Mouse (Mus musculus) stomach, embryonic 15.5 days (tissue): Measurements from ENCODE around the gene Cd276. TPM values are rescaled to one million over a fixed set of nuclear protein-coding genes. Genes with fewer than 3 reads are reported as not detected.
A peak's percentile ranks its signal among the peaks of the same experiment; 100 is the strongest.
"Not testable (repeated sequence)": the region's sequence is repeated elsewhere in the genome, so short reads cannot be mapped to it uniquely, and the experiment has no call there.

ENCODE experiments used
- ATAC-seq: fragments of 200-750 bp; cut with Nextera tagmentation; 2 replicates; pipeline ENCODE4 v1.8.0; 2017; ENCODE audit warnings: low read depth, moderate number of reproducible peaks, moderate TSS enrichment; ENCODE audit not compliant: insufficient read depth, low FRiP score
- H3K27ac ChIP-seq: fragments of 300-500 bp; sonication (generic); 2 replicates; pipeline ENCODE4 v1.5.1; 2015; ENCODE audit warnings: mild to moderate bottlenecking, inconsistent platforms
- H3K27me3 ChIP-seq: fragments of 300-500 bp; sonication (generic); replicated peaks from 2 replicates; pipeline ENCODE4 v1.6.1; 2015; ENCODE audit warnings: inconsistent platforms
- H3K36me3 ChIP-seq: fragments of 300-500 bp; sonication (generic); 2 replicates; pipeline ENCODE4 v1.6.1; 2015; ENCODE audit warnings: inconsistent platforms
- H3K4me1 ChIP-seq: fragments of 300-500 bp; sonication (generic); 2 replicates; pipeline ENCODE4 v1.6.1; 2015; ENCODE audit warnings: inconsistent platforms
- H3K4me2 ChIP-seq: fragments of 300-500 bp; sonication (generic); 2 replicates; pipeline ENCODE4 v1.6.1; 2015; ENCODE audit warnings: mild to moderate bottlenecking, inconsistent platforms
- H3K4me3 ChIP-seq: fragments of 300-500 bp; sonication (generic); replicated peaks from 2 replicates; pipeline ENCODE4 v1.5.1; 2015; ENCODE audit warnings: inconsistent platforms
- H3K9ac ChIP-seq: fragments of 300-500 bp; sonication (generic); 2 replicates; pipeline ENCODE4 v1.6.1; 2015; ENCODE audit warnings: inconsistent platforms
- H3K9me3 ChIP-seq: fragments of 300-500 bp; sonication (generic); 2 replicates; pipeline ENCODE4 v1.6.1; 2016; ENCODE audit warnings: inconsistent platforms
- WGBS: fragments of 180-500 bp; shearing (Covaris S2); methylation state at CpG from one replicate; pipeline ENCODE4 v1.1.7; 2015; 5-methylcytosine and 5-hydroxymethylcytosine counted together
- polyA plus RNA-seq: library from polyadenylated mRNA; unstranded; fragments of >200 nt; fragmentation: Nextera tagmentation; extraction: Ambion mirVana; gene quantifications from 2 replicates; pipeline ENCODE4 v1.2.1, GENCODE M21; 2015

Cd276 gene
- polyA plus RNA-seq, 1 experiment from 2014 or later = 28.7 TPM

DNA sequence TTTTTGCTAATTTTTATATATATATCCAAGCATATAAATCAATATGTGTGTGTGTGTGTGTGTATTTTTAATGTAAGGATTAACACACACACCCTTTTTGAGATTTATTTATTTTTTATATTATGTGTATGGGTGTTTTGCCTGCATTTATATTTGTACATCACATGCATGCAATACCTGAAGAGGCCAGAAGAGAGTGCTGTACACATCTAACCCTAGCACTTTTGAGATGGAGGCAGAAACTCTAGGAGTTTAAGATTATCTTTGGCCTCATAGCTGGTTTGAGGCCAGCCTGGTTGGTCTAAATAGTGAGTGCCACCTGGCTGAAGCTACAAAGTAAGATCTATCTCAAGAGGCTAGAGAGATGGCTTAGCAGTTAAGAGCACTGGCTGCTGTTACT lies 12.4 kb upstream of the Cd276 start:
- ATAC-seq = no peak
- no peaks in the 10 kb centered on the region for H3K27me3 ChIP-seq

DNA sequence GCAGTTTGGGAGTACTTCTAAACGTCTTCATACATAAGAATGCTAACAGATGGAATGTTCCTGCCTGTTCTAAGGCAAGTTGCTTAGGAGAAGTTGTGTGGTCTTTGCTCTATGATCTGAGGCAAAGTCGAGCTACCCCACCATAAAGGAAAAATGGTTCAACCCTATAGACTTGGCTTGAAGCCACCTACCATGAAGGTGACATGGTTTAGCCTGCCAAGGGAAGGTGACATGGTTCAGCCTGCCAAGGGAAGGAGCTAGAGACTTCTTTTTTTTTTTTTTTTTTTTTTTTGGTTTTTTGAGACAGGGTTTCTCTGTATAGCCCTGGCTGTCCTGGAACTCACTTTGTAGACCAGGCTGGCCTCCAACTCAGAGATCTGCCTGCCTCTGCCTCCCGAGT lies 10.7 kb upstream of the Cd276 start:
- H3K27ac ChIP-seq, H3K4me2 ChIP-seq, H3K9me3 ChIP-seq, H3K27me3 ChIP-seq, H3K4me3 ChIP-seq, H3K36me3 ChIP-seq, H3K9ac ChIP-seq, ATAC-seq, H3K4me1 ChIP-seq: not testable (repeated sequence)
- 75% methylated on average over 3 of the region's 3 CpGs for WGBS

More for the DNA sequence above, 12.4 kb upstream of the Cd276 start:
- Histone ChIP-seq H3K9me3 (no peaks in the 10 kb centered on the region), H3K27ac (no peak overlapping the region), H3K36me3 (no peaks in the 10 kb centered on the region), H3K4me2 (no peak overlapping the region), H3K9ac (no peak overlapping the region), H3K4me1 (no peaks in the 10 kb centered on the region), H3K4me3 (no peak overlapping the region)

DNA sequence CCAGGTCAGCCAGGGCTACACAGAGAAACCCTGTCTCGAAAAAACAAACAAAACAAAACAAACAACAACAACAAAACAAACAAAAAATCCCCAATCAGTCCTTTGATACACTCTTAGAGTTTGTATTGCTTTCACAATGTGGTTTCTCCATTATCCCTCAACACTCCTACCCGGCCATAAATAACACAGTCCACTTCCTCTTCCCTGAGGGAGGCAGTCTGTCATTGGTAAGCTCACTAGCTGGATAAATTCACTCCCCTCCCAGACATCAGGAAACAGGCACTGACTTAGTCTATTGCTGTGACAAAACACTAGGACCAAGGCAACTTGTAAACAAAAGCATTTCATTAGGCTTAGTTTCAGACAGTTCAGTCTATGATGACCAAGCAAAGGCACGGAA lies 5.0 kb upstream of the Cd276 start:
- no peak for ATAC-seq
- 57% methylated on average over 3 of the region's 3 CpGs for WGBS
- H3K9ac ChIP-seq = no peak overlapping the region
- peaks cover 22% of the 10 kb centered on the region for H3K4me1 ChIP-seq
- H3K4me2 ChIP-seq = no peak overlapping the region
- H3K36me3 ChIP-seq = no peaks in the 10 kb centered on the region
- no peaks in the 10 kb centered on the region for H3K9me3 ChIP-seq
- H3K27ac ChIP-seq = no peak overlapping the region
- no peak overlapping the region for H3K4me3 ChIP-seq
- H3K27me3 ChIP-seq = no peaks in the 10 kb centered on the region

DNA sequence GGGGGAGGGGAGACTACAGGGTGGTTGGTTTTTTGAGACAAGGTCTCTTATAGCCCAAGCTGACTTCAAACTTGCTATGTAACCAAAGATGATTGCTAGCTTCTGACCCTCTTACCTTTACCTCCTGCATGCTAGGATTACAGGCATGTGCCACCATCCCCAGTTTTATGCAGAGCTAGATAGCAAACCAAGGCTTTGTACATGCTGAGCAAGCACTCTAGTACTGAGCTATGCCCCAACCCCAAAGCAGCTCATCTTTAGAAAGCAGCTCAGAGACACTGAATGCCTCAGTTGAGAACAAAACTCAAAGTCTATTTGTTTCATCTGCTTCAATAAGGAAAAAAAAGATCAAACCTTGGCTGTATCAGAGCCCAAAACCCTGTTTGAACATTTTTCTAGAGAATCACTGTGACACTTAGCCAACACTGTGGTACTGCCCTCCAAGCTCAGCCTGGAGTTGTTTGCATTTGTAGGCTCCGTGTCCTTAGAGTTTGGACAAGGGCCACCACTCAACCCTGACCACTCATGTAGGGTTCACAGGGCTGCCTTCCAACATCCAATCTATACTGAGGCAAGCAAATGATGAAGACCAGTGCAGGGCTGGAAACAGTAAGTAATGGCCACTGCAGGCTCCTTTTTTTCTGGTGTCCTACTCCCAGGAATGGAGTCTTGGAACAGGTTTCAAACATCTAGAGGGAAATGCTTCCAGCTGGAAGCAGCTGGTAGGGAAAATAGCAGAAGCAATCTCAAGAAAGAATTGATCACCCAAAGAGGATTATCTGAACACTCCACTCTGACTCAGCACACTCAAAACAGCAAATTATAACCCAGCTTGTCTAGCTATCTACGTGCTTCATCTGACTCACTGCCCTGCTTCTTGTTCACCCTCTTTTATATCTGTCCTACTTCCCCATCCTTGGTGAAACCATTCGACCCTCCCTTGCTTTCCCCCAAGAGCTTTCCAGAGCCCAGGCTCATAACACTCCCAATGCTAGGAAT lies 2.5 kb upstream of the Cd276 start:
- Histone ChIP-seq H3K36me3 (no peaks in the 10 kb centered on the region), H3K4me1 (peaks cover 33% of the 10 kb centered on the region), H3K9ac (no peak overlapping the region), H3K27me3 (no peaks in the 10 kb centered on the region), H3K27ac (peak overlapping the region; percentile 21; the same call in 1 of the 2 replicates), H3K4me3 (no peak overlapping the region), H3K4me2 (no peak overlapping the region), H3K9me3 (no peaks in the 10 kb centered on the region)
- WGBS = 40% methylated on average over 3 of the region's 3 CpGs
- ATAC-seq = no peak; the same call in 1 of the 2 replicates

DNA sequence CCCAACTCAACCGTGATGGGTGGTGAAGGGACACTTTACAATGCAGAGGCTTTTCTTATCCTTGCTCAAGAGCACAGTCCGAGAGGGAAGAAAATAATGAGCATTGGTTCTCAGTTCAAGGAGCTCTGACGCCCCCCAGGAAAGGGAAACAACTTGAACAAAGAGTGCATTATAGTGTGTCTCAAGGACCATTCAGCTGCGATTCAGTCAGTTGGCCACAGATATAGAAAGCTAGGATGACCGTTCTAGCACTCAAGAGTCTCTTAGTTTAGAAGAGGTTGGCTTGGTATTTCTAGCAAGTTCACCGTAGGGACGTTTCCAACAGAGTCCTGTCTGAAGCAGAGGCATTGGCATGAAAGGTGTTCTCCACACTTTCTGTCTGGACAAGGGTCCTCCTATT lies 1.4 kb upstream of the Cd276 start:
- WGBS = 62% methylated on average over 7 of the region's 7 CpGs
- ATAC-seq = no peak
- Histone ChIP-seq H3K36me3 (no peaks in the 10 kb centered on the region), H3K9ac (no peak overlapping the region), H3K4me2 (no peak overlapping the region), H3K9me3 (no peaks in the 10 kb centered on the region), H3K4me3 (no peak overlapping the region), H3K27ac (no peak overlapping the region), H3K4me1 (peaks cover 36% of the 10 kb centered on the region), H3K27me3 (no peaks in the 10 kb centered on the region)

DNA sequence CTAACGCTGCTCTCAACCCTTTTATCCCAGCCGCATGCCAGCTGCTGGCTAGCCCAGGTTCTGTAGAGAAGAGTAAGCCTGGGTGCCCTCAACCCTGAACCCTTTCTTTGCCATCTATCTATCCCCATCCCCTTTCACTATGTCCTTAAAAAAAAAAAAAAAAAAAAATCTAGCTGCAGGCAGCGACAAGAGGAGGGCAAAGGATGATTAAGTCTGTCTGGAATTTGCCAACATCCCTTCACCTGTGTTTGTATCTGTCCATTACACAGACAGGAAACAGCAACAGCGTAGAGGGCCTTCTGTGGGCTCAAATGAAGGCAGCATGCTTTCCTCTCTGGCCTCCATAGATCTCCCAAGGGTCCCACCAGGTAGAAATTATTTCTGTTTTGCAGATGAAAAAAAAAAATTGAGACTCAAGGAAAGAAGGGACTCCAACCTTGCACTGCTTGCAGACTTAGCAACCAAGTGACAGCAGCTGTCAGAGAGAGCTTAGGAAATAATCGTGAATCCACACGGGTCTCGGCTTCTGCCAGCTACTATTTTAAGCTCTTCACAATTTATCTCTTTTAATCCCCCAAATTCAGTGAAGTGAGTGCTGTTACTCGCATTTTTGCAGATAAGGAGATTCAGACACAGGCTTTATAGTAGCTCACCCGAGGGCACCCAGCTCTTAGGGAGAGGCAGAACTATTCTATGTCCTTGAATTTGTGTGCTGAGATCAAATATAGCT lies 613 bp upstream of the Cd276 start:
- Histone ChIP-seq H3K36me3 (no peaks in the 10 kb centered on the region), H3K27ac (peak overlapping the region; percentile 90), H3K9ac (no peak overlapping the region), H3K27me3 (no peaks in the 10 kb centered on the region), H3K4me3 (peak overlapping the region; percentile 75), H3K4me2 (peak overlapping the region; percentile 82), H3K9me3 (no peaks in the 10 kb centered on the region), H3K4me1 (peaks cover 37% of the 10 kb centered on the region)
- WGBS = 16% methylated on average over 9 of the region's 9 CpGs
- no peak for ATAC-seq

DNA sequence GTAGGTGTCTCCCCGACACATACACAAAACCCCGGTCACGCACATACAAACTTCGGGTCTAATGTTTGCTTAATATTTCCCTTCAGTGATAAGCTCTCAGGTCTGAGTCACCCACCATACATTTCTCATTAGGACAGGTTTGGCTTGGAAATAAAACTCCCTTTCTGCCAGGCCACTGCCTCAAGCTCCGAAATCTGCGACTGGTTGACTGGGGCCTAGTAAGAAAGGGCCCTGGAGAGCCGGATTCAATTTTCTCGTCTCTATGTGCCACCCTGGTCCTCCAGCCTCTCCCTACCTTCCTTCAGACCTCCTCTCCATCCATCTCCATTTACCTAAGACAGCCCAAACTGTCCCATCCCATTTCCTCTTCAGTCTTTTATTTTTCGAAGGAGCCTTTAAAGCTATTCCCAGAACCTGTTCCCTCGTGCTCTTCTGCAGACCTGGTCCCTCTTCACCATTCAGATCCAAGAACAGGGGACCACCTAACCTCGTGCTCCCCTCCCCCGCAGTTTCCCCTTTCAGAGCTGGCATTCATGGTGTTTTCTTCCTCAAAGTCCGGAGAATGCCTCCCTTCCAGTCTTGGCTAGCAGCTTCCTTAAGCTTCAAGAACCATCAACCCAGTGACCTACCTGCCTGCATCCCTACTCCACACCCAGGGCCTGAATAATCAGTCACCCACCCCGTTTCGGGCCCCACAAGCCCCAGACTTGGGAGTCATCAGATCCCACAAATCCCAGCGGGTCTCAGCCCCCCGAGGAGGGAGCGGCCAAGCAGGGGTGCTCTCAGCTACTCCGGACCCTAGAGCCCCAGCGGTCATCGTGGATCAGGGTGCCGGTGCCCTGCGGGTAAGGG lies 955 bp downstream of the Cd276 start:
- ATAC-seq = 0 out of 2 replicates have a peak, but pooled peaks have one; percentile 48
- Histone ChIP-seq H3K9ac (peak overlapping the region; percentile 77), H3K4me3 (peak overlapping the region; percentile 75), H3K27ac (peak overlapping the region; percentile 90), H3K9me3 (no peaks in the 10 kb centered on the region), H3K4me2 (peak overlapping the region; percentile 82), H3K27me3 (no peaks in the 10 kb centered on the region), H3K36me3 (no peaks in the 10 kb centered on the region), H3K4me1 (peaks cover 42% of the 10 kb centered on the region)
- WGBS = 8% methylated on average over 23 of the region's 23 CpGs

DNA sequence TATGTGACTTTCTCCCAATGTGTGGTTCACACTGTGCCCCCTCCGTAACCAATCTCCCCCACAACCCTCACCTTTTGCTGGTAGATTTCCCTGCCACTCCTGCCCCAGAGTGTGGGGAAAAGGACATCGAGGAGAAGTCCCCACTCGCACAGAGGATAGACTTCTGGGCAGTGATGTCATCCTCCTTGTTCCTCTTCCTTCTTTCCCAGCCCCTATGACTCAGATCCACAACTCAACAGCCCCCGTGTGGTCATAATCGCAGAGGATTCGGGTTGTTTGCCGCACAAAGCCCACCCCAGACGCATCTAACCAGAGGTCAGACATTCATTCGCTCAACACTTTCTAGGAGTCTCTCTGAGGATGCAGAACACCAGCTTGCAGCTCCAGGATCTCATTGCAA lies 3.2 kb downstream of the Cd276 start:
- no peak overlapping the region for H3K4me2 ChIP-seq
- no peak overlapping the region for H3K27ac ChIP-seq
- 57% methylated on average over 9 of the region's 9 CpGs for WGBS
- H3K9ac ChIP-seq = no peak overlapping the region
- no peak overlapping the region for H3K4me3 ChIP-seq
- H3K9me3 ChIP-seq = no peaks in the 10 kb centered on the region
- no peaks in the 10 kb centered on the region for H3K27me3 ChIP-seq
- H3K4me1 ChIP-seq = peaks cover 32% of the 10 kb centered on the region
- no peaks in the 10 kb centered on the region for H3K36me3 ChIP-seq
- no peak for ATAC-seq

DNA sequence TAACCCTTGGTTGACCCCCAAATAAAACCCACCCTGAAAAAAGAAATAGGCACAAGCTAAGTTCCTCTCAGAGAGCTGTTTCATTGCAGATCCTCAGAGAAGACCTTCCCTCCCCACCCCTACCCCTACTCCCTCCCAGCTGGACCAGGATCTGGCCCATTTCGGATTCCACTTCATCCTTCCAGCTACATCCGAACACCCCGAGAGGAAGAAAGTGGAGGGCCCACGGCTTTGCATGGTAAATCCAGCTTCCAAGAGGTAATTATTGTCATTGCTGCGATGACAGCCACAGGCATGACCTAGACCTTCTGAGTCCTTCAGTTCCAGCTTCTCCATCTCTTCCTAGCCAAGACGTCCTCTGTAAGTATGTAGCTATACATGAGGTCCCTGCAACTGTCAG lies 4.3 kb downstream of the Cd276 start:
- H3K27me3 ChIP-seq = no peaks in the 10 kb centered on the region
- H3K9me3 ChIP-seq = no peaks in the 10 kb centered on the region
- H3K4me2 ChIP-seq = no peak overlapping the region
- no peak for ATAC-seq
- no peaks in the 10 kb centered on the region for H3K36me3 ChIP-seq
- H3K4me1 ChIP-seq = peaks cover 32% of the 10 kb centered on the region
- H3K9ac ChIP-seq = no peak overlapping the region
- no peak overlapping the region for H3K4me3 ChIP-seq
- no peak overlapping the region for H3K27ac ChIP-seq
- WGBS = 92% methylated on average over 6 of the region's 6 CpGs

DNA sequence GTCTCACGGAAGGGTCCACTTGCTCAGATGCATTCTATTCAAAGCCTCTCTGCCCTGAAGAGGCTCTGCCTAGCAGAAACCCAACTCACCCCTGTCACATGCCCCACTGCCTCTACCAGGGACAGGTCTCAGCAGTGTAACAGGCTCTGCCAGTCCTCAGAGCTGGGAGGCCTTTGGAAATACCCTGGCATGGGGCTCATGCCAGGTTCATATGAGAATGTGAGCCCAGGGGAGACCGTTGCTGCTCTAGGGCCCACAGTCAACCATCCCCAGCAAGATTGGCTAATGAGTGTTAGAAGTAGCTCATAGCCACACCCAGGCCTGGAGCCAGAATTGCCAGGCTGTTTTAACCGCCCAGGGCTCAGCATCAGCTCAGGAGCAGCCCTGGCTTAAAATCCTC lies 5.5 kb downstream of the Cd276 start:
- Histone ChIP-seq H3K9ac (no peak overlapping the region), H3K27ac (no peak overlapping the region), H3K4me3 (no peak overlapping the region; the same call in 1 of the 2 replicates), H3K9me3 (no peaks in the 10 kb centered on the region), H3K27me3 (no peaks in the 10 kb centered on the region), H3K4me2 (no peak overlapping the region), H3K36me3 (no peaks in the 10 kb centered on the region), H3K4me1 (peaks cover 31% of the 10 kb centered on the region)
- WGBS = 73% methylated on average over 3 of the region's 3 CpGs
- ATAC-seq = no peak

DNA sequence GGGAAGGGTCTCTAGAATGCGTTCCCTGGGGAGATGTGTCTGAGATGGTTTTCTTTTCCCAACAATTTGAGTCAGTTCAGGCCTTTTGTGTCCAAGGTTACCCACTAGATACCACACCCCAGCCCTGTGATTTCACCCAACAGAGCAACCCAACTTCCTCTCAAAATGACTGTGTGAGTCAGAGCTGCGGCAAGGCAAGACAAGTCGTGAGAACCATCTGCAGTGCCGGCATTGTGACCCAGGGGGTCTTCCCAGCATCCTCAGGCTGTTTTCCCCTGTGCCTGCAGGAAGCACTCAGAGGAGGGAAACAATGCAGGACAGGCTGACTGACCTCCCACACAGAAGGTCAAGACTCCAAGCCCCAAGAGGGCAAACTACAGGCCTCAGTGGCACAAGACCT lies 6.3 kb downstream of the Cd276 start:
- ATAC-seq = no peak
- WGBS = 56% methylated on average over 4 of the region's 4 CpGs
- Histone ChIP-seq H3K9me3 (no peaks in the 10 kb centered on the region), H3K36me3 (no peaks in the 10 kb centered on the region), H3K4me1 (peaks cover 26% of the 10 kb centered on the region), H3K4me3 (no peak overlapping the region), H3K4me2 (no peak overlapping the region), H3K9ac (no peak overlapping the region), H3K27ac (no peak overlapping the region), H3K27me3 (no peaks in the 10 kb centered on the region)
